Mouse (Mus musculus) brain, adult 2 months (tissue): ENCODE measurements around the gene Gm32802.
"Not testable (repeated sequence)": the region's sequence is repeated elsewhere in the genome, so short reads cannot be mapped to it uniquely, and the experiment has no call there.

Source experiments
- DNase-seq: peaks from one replicate; pipeline ENCODE4 v3.0.0; 2011; ENCODE audit warnings: low read depth, low spot score

Gm32802 gene

GRCm38 (mm10) chr10:118258388-118258787 lies at the start of gene Gm32802:
Gm32802 (plus strand) TSS chr10:118258688.
- DNase-seq: not testable (repeated sequence)

- not testable (repeated sequence) for DNase-seq
These were observed 42.6 kb upstream of the Gm32802 start for GRCm38 (mm10) chr10:118215719-118216393.

GRCm38 (mm10) chr10:118227629-118228028 lies 30.9 kb upstream of the Gm32802 start:
- not testable (repeated sequence) for DNase-seq

GRCm38 (mm10) chr10:118232607-118233006 lies 25.9 kb upstream of the Gm32802 start:
- not testable (repeated sequence) for DNase-seq

GRCm38 (mm10) chr10:118240680-118241079 lies 17.8 kb upstream of the Gm32802 start, which contains the start of gene Gm32717:
Gm32717 (minus strand) TSS chr10:118240780.
- not testable (repeated sequence) for DNase-seq

GRCm38 (mm10) chr10:118249006-118249595 lies 9.4 kb upstream of the Gm32802 start:
- DNase-seq: peak; percentile 43

- DNase-seq: peak; percentile 35
These were observed 7.6 kb upstream of the Gm32802 start for GRCm38 (mm10) chr10:118250852-118251295.

- not testable (repeated sequence) for DNase-seq
These were observed 10.3 kb downstream of the Gm32802 start for GRCm38 (mm10) chr10:118268812-118269211.

- not testable (repeated sequence) for DNase-seq
These were observed 12.9 kb downstream of the Gm32802 start for GRCm38 (mm10) chr10:118271416-118271815.

GRCm38 (mm10) chr10:118278069-118278468 lies 19.6 kb downstream of the Gm32802 start:
- DNase-seq: not testable (repeated sequence)

GRCm38 (mm10) chr10:118282565-118282964 lies 24.1 kb downstream of the Gm32802 start:
- not testable (repeated sequence) for DNase-seq

- DNase-seq: not testable (repeated sequence)
These were observed 24.5 kb downstream of the Gm32802 start for GRCm38 (mm10) chr10:118283016-118283415.

GRCm38 (mm10) chr10:118294938-118295337 lies 36.5 kb downstream of the Gm32802 start, which contains the start of gene Iltifb:
Iltifb (minus strand) TSS chr10:118295038.
- no peak for DNase-seq

- not testable (repeated sequence) for DNase-seq
These were observed 43.6 kb downstream of the Gm32802 start for GRCm38 (mm10) chr10:118302133-118302532.
